Mouse (Mus musculus) kidney, postnatal 0 days (tissue): Measurements from ENCODE around the gene Erf. TPM values are rescaled to one million over a fixed set of nuclear protein-coding genes. Genes with fewer than 3 reads are reported as not detected.
A peak's percentile ranks its signal among the peaks of the same experiment; 100 is the strongest.

Experiments used
- ATAC-seq: fragments of 200-750 bp; cut with Nextera tagmentation; replicated peaks from 2 replicates; pipeline ENCODE4 v1.8.0; 2017; ENCODE audit warnings: low read depth, moderate number of reproducible peaks, moderate TSS enrichment, moderate library complexity; ENCODE audit not compliant: low FRiP score
- DNase-seq: peaks from one replicate; pipeline ENCODE4 v3.0.0-alpha.2; 2016; ENCODE audit warnings: low spot score
- H3K27ac ChIP-seq: fragments of 300-500 bp; sonication (generic); 2 replicates; pipeline ENCODE4 v1.5.1; 2014; ENCODE audit warnings: mild to moderate bottlenecking
- H3K27me3 ChIP-seq: fragments of 300-500 bp; sonication (generic); 2 replicates; pipeline ENCODE4 v1.6.1; 2014; ENCODE audit warnings: low read length, mixed read lengths; ENCODE audit not compliant: insufficient read depth
- H3K36me3 ChIP-seq: fragments of 300-500 bp; sonication (generic); 2 replicates; pipeline ENCODE4 v1.6.1; 2014; ENCODE audit warnings: low read length, mixed read lengths; ENCODE audit not compliant: insufficient read depth
- H3K4me1 ChIP-seq: fragments of 300-500 bp; sonication (generic); replicated peaks from 2 replicates; pipeline ENCODE4 v1.6.1; 2014; ENCODE audit warnings: antibody characterized with exemption, low read length, mixed read lengths; ENCODE audit not compliant: insufficient read depth
- H3K4me2 ChIP-seq: fragments of 300-500 bp; sonication (generic); 2 replicates; pipeline ENCODE4 v1.6.1; 2014; ENCODE audit warnings: mild to moderate bottlenecking, low read length, moderate library complexity, mixed read lengths
- H3K4me3 ChIP-seq: fragments of 300-500 bp; sonication (generic); replicated peaks from 2 replicates; pipeline ENCODE4 v1.5.1; 2014; ENCODE audit warnings: low read depth, low read length
- H3K9ac ChIP-seq: fragments of 300-500 bp; sonication (generic); 2 replicates; pipeline ENCODE4 v1.6.1; 2014; ENCODE audit warnings: low read depth, low read length
- H3K9me3 ChIP-seq: fragments of 300-500 bp; sonication (generic); replicated peaks from 2 replicates; pipeline ENCODE4 v1.6.1; 2016; ENCODE audit warnings: low read length, inconsistent platforms, mixed read lengths
- CTCF ChIP-seq: IDR thresholded peaks from 2 replicates; pipeline ENCODE4 v1.5.1; 2016; ENCODE audit warnings: antibody characterized with exemption, low read depth, mild to moderate bottlenecking, moderate library complexity
- WGBS: fragments of 180-500 bp; shearing (Covaris S2); extraction: QIAGEN DNeasy Blood & Tissue Kit; methylation state at CpG from one replicate; pipeline ENCODE4 v1.1.7; 2014; 5-methylcytosine and 5-hydroxymethylcytosine counted together
- polyA plus RNA-seq: library from polyadenylated mRNA; unstranded; fragments of >200 nt; fragmentation: Nextera tagmentation; extraction: Ambion mirVana; gene quantifications from 2 replicates; pipeline ENCODE4 v1.2.1, GENCODE M21; 2015

Erf gene
- polyA plus RNA-seq, 1 experiment from 2014 or later: 18.6 TPM

DNA sequence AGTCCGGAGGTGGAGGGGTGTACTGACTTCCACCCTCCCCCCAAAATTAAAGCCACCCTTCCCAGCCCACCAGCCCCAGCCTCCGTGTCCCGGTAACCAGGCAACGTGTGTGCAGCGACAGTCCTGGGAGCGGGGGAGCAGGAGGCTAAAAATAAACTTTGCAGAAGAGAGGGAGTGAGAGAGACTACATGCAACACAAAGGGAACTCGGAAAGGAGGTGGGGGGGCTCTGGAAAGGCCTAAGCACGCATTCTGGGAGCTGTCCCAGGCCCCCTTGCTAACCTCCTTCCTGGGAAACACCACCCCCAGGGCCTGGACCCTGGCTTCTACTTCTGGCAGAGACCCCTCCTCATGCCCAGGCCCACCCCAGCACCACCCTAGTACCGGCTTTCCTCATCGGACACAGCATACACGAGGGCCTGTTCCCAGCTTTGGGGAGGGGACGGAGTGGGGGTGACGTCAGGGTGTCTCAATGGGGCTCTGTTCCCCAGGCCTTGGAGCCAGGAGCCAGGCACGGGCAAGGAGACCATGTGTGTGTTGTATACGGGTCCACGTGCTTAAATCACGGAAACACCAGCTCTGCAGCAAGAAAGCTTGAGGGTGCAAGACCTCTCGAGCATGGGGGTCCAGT, 2.4 kb downstream of the Erf start:
- H3K4me1 ChIP-seq: peaks cover 36% of the 10 kb centered on the region
- no peak for TF ChIP-seq CTCF
- no peaks in the 10 kb centered on the region for H3K9me3 ChIP-seq
- ATAC-seq (no peak), DNase-seq (peak; percentile 89)
- H3K9ac ChIP-seq: peak overlapping the region; percentile 97
- H3K36me3 ChIP-seq: peaks cover 18% of the 10 kb centered on the region
- no peaks in the 10 kb centered on the region for H3K27me3 ChIP-seq
- WGBS: 2% methylated on average over 18 of the region's 18 CpGs
- H3K4me3 ChIP-seq: peak overlapping the region; percentile 97
- H3K4me2 ChIP-seq: peak overlapping the region; percentile 81
- peak overlapping the region; percentile 96 for H3K27ac ChIP-seq

DNA sequence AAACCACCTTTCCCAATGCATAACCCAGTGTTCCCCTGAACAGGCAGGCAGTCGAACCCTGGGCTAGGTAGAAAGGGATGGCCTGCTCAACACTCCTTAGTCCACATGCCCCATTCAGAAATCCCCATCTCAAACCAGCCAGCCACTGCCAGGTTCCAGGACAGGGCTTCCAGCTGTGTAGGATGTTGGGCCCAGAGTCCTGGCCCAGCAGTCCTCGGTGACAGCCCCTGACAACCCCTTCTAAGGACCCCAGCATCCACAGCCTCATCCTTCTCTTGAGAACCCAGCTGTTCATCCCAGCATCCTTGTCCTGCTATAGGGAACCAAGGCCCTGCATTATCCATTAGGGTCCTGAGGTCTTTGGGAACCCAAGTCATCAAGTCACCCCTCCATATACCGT, 3.1 kb downstream of the Erf start:
- 7% methylated on average over 3 of the region's 3 CpGs for WGBS
- Histone ChIP-seq H3K4me2 (peak overlapping the region; percentile 81), H3K9me3 (no peaks in the 10 kb centered on the region), H3K4me1 (peaks cover 36% of the 10 kb centered on the region), H3K9ac (peak overlapping the region; percentile 97), H3K27ac (peak overlapping the region; percentile 96), H3K4me3 (peak overlapping the region; percentile 97), H3K27me3 (no peaks in the 10 kb centered on the region), H3K36me3 (peaks cover 24% of the 10 kb centered on the region)
- DNase-seq: no peak
- ATAC-seq: no peak
- no peak for TF ChIP-seq CTCF

DNA sequence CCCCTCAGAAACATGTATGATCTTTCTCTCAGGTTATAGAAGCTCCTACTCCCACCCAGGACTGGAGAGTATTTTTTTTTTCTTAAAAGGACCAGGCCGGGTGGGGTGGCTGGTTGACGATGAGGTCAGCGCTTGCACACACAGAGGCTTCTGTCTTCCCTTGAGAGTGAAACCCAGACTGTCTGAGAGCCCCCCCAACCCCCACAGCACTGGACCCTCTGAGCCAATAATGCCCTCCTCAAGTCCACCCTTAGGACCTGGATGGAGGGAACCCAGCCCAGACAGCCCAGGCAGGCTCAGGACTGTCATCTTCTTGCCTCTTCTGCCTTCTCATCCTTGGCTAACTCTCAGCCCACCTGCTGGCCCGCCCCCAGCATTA, 3.8 kb downstream of the Erf start:
- no peak for TF ChIP-seq CTCF
- no peak for ATAC-seq
- Histone ChIP-seq H3K4me2 (peak overlapping the region; percentile 81), H3K36me3 (peaks cover 25% of the 10 kb centered on the region), H3K9me3 (no peaks in the 10 kb centered on the region), H3K4me3 (peak overlapping the region; percentile 97; the same call in 1 of the 2 replicates), H3K9ac (peak overlapping the region; percentile 97), H3K4me1 (peaks cover 33% of the 10 kb centered on the region), H3K27me3 (no peaks in the 10 kb centered on the region), H3K27ac (peak overlapping the region; percentile 96; the same call in 1 of the 2 replicates)
- no peak for DNase-seq
- WGBS: 14% methylated on average over 4 of the region's 4 CpGs

DNA sequence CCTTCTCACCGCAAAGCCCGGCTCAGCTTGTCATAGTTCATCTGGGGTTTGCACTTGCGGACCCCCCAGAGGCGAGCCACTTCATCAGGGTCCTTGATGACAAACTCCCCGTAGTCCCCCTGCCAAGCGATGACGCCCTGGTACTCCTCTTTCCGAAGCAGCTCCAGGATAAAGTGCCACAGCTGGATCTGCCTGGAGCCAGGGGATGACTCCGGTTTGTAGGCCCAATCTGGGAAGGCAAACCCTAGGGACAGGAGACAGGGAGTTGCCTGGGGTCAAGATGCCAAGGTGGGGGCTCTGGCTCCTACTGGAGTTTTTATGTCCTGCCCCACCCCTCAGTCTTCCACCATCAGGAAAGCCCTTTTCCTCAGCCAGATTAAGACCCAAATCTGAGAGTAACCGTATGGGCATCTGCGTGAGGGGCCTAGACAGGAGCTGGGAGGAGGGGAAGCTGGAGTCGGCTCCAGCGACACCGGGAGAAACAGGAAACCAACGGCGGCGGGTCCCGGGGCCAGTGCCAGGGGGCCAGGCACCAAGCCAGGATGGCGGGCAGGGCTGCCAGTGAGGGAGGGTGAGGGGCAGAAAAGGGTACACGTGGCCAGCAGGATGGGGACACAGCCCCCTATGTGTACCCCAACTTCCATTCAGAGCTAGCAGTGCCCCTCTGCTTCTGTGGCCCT, 4.3 kb downstream of the Erf start:
- Histone ChIP-seq H3K27ac (peak overlapping the region; percentile 96; the same call in 1 of the 2 replicates), H3K4me2 (peak overlapping the region; percentile 81), H3K9ac (peak overlapping the region; percentile 35), H3K36me3 (peaks cover 25% of the 10 kb centered on the region), H3K9me3 (no peaks in the 10 kb centered on the region), H3K4me1 (peaks cover 31% of the 10 kb centered on the region), H3K27me3 (no peaks in the 10 kb centered on the region), H3K4me3 (peak overlapping the region; percentile 97; the same call in 1 of the 2 replicates)
- DNase-seq: no peak
- TF ChIP-seq CTCF: no peak
- no peak for ATAC-seq
- WGBS: 30% methylated on average over 20 of the region's 20 CpGs

DNA sequence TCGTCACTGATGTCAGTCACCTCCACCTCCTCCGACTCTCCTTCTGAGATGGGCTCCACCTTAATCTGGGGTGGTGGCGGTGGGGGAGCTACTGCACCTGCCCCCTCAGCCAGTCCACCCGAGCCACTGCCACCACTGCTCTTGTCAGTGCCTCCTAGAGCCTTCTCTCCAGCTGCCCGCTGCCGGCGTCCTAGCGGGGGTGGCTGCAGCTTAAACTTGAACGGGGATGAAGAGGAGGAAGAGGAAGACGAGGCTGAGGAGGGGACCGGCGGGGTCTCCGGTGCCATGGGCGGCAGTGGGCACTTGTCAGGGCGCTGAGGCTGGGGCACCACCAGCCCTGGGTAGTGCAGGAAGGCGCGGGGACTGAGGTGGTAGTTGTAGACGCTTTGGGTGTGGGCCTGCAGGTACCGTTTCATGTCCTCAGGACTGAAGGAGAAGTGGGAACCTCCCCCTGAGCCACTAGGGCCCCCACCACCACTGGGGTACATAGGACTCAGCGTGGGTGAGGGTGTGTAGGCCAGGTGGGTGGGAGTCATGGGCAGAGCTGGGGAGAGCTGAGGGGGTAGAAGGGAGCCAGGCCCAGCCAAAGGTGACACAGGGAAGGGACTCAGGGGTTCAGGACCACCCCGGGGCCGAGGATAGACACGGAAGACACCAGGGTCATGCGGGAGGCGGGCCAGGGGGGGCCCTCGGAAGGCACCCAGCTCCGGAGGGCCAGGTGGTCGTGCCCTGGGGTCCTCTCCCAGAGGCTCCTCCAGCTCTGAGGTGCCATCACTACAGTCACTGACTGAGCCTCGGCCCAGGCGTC, 5.8 kb downstream of the Erf start:
- 0 out of 2 replicates have a peak overlapping the region, but pooled peaks have one; percentile 1 for H3K9ac ChIP-seq
- no peak for ATAC-seq
- H3K36me3 ChIP-seq: peaks cover 25% of the 10 kb centered on the region
- H3K27me3 ChIP-seq: no peaks in the 10 kb centered on the region
- H3K4me2 ChIP-seq: no peak overlapping the region
- H3K4me3 ChIP-seq: no peak overlapping the region
- DNase-seq: no peak
- peaks cover 31% of the 10 kb centered on the region for H3K4me1 ChIP-seq
- H3K27ac ChIP-seq: no peak overlapping the region
- WGBS: 86% methylated on average over 30 of the region's 30 CpGs
- H3K9me3 ChIP-seq: no peaks in the 10 kb centered on the region
- no peak for TF ChIP-seq CTCF

DNA sequence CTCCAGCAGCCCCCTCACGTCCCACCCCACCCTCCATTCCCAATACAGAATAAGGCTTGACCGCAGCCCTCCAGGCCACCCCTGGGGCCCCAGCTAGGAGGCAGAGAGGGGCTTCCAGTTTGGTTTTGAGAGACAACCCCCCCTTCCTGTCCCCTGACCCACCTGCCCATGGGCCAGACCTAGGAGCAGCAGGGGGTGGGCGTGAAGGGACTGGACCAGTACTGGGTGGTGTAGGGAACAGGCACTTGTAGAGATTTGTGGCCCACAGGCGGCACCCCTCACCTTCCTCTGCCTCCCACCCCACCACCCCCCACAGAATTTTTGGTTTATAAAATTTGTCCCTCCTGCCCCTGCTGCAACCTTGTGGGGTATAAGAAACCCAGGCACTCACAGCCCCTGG, 7.2 kb downstream of the Erf start:
- Histone ChIP-seq H3K4me2 (no peak overlapping the region), H3K27ac (no peak overlapping the region), H3K4me3 (no peak overlapping the region), H3K36me3 (peaks cover 25% of the 10 kb centered on the region), H3K9me3 (no peaks in the 10 kb centered on the region), H3K9ac (no peak overlapping the region), H3K27me3 (no peaks in the 10 kb centered on the region), H3K4me1 (peaks cover 31% of the 10 kb centered on the region)
- DNase-seq (no peak), ATAC-seq (no peak)
- 79% methylated on average over 4 of the region's 4 CpGs for WGBS
- no peak for TF ChIP-seq CTCF
